ENCODE assay signal across 15 mouse cellular contexts in genomic region chr14:121100829-121101228, GRCm38 (mm10).
DNase-seq lines count a peak whose midpoint lies in the region; ATAC-seq and TF ChIP-seq lines count a peak whose summit lies in the region.
"Had no signal": no experiment of that assay in that cellular context is flagged by ENCODE, and none has a peak within 500 bp of the region (broad histone marks: within the 10 kb centered on the region; RNA-seq: fewer than 3 reads in every experiment).

No protein-coding gene starts in this region.

- DNase-seq in heart, adult 9 months (ENCODE audit: low spot score in 2 of 2): no peak
- DNase-seq in kidney, postnatal 0 days (ENCODE audit: low spot score): no peak
- no peak for DNase-seq in kidney, postnatal 14 days
- no peak for DNase-seq in spleen, postnatal 4 days (ENCODE audit: low spot score in 2 of 2)
- DNase-seq: cerebellum, adult 9-11 months; midbrain, embryonic 14.5 days; thymus, postnatal 4 days had no signal

- WGBS in heart, embryonic 15.5 days: 13% methylated on average over 2 of the region's 2 CpGs
- WGBS in kidney, postnatal 0 days: 11% methylated on average over 2 of the region's 2 CpGs
- WGBS in embryonic facial prominence, embryonic 12.5 days: 25% methylated on average over 2 of the region's 2 CpGs
- WGBS in intestine, embryonic 16.5 days: 19% methylated on average over 2 of the region's 2 CpGs

- no peak for TF ChIP-seq CTCF in kidney, postnatal 0 days (IDR thresholded peaks at IDR 0.05; ENCODE audit: low read depth)

- H3K4me1 ChIP-seq in heart, embryonic 15.5 days (replicated peaks): peaks cover 63% of the 10 kb centered on the region
- peaks cover 56% of the 10 kb centered on the region for H3K4me1 ChIP-seq in kidney, postnatal 0 days (replicated peaks; ENCODE audit: insufficient read depth, low read length)
- peaks cover 68% of the 10 kb centered on the region for H3K4me1 ChIP-seq in embryonic facial prominence, embryonic 12.5 days
- H3K4me1 ChIP-seq in intestine, embryonic 16.5 days (ENCODE audit: control insufficient read depth, insufficient read depth, low read length): peaks cover 43% of the 10 kb centered on the region

- H3K36me3 ChIP-seq in heart, embryonic 15.5 days: no peaks in the 10 kb centered on the region
- H3K36me3 ChIP-seq in kidney, postnatal 0 days (ENCODE audit: insufficient read depth, low read length): no peaks in the 10 kb centered on the region
- peaks cover 6% of the 10 kb centered on the region for H3K36me3 ChIP-seq in embryonic facial prominence, embryonic 12.5 days
- no peaks in the 10 kb centered on the region for H3K36me3 ChIP-seq in intestine, embryonic 16.5 days (ENCODE audit: control insufficient read depth, insufficient read depth, low read length)
- H3K36me3 ChIP-seq: G1E had no signal

- H3K4me2 ChIP-seq in heart, embryonic 15.5 days: no peak overlapping the region
- no peak overlapping the region for H3K4me2 ChIP-seq in kidney, postnatal 0 days (ENCODE audit: low read length)
- no peak overlapping the region for H3K4me2 ChIP-seq in embryonic facial prominence, embryonic 12.5 days (replicated peaks)
- H3K4me2 ChIP-seq in intestine, embryonic 16.5 days (ENCODE audit: low read depth, low read length): no peak overlapping the region
- H3K4me2 ChIP-seq: hindbrain, embryonic 13.5 days had no signal

- H3K4me3 ChIP-seq in heart, embryonic 15.5 days: no peak overlapping the region
- H3K4me3 ChIP-seq in kidney, postnatal 0 days (replicated peaks; ENCODE audit: low read depth, low read length): no peak overlapping the region
- no peak overlapping the region for H3K4me3 ChIP-seq in embryonic facial prominence, embryonic 12.5 days
- H3K4me3 ChIP-seq in intestine, embryonic 16.5 days (ENCODE audit: low read length): no peak overlapping the region
- H3K4me3 ChIP-seq: hindbrain, embryonic 13.5 days; layer of hippocampus, adult 2 months had no signal

- H3K9ac ChIP-seq in heart, embryonic 15.5 days: no peak overlapping the region
- no peak overlapping the region for H3K9ac ChIP-seq in kidney, postnatal 0 days (ENCODE audit: low read depth, low read length)
- no peak overlapping the region for H3K9ac ChIP-seq in embryonic facial prominence, embryonic 12.5 days
- no peak overlapping the region for H3K9ac ChIP-seq in intestine, embryonic 16.5 days (ENCODE audit: low read depth, low read length)
- H3K9ac ChIP-seq: hindbrain, embryonic 13.5 days; liver, embryonic 14.5 days had no signal

- no peaks in the 10 kb centered on the region for H3K27me3 ChIP-seq in heart, embryonic 15.5 days
- no peaks in the 10 kb centered on the region for H3K27me3 ChIP-seq in kidney, postnatal 0 days (ENCODE audit: insufficient read depth, low read length)
- no peaks in the 10 kb centered on the region for H3K27me3 ChIP-seq in embryonic facial prominence, embryonic 12.5 days
- H3K27me3 ChIP-seq in intestine, embryonic 16.5 days (replicated peaks; ENCODE audit: control insufficient read depth, insufficient read depth, low read length): no peaks in the 10 kb centered on the region
- H3K27me3 ChIP-seq: hindbrain, embryonic 13.5 days had no signal

- peak overlapping the region; percentile 68 for H3K27ac ChIP-seq in heart, embryonic 15.5 days
- H3K27ac ChIP-seq in kidney, postnatal 0 days: peak overlapping the region; percentile 68
- 0 out of 2 replicates have a peak overlapping the region, but pooled peaks have one; percentile 30 for H3K27ac ChIP-seq in embryonic facial prominence, embryonic 12.5 days
- peak overlapping the region; percentile 34; the same call in 1 of the 2 replicates for H3K27ac ChIP-seq in intestine, embryonic 16.5 days (ENCODE audit: low read length)
- H3K27ac ChIP-seq: hindbrain, embryonic 13.5 days; layer of hippocampus, adult 2 months; liver, embryonic 14.5 days had no signal

- peak; percentile 23; the same call in 1 of the 2 replicates for ATAC-seq in heart, embryonic 15.5 days (replicated peaks; ENCODE audit: insufficient number of reproducible peaks, insufficient read depth, low FRiP score, low read depth)
- no peak for ATAC-seq in kidney, postnatal 0 days (replicated peaks; ENCODE audit: low FRiP score, low read depth)
- no peak for ATAC-seq in embryonic facial prominence, embryonic 12.5 days (ENCODE audit: insufficient number of reproducible peaks, insufficient read depth, low FRiP score, low TSS enrichment)
- ATAC-seq in intestine, embryonic 16.5 days: peak; percentile 27; the same call in 1 of the 2 replicates
- ATAC-seq: forebrain, embryonic 14.5 days had no signal

- H3K9me3 ChIP-seq in heart, embryonic 15.5 days (replicated peaks): no peaks in the 10 kb centered on the region
- no peaks in the 10 kb centered on the region for H3K9me3 ChIP-seq in kidney, postnatal 0 days (replicated peaks; ENCODE audit: low read length)
- H3K9me3 ChIP-seq in embryonic facial prominence, embryonic 12.5 days: no peaks in the 10 kb centered on the region
- no peaks in the 10 kb centered on the region for H3K9me3 ChIP-seq in intestine, embryonic 16.5 days (ENCODE audit: control insufficient read depth, low read length)
- H3K9me3 ChIP-seq: hindbrain, embryonic 13.5 days had no signal

Comparison
In these comparisons a context has a peak if more than half of its experiments do, and no peak if none do; other contexts are left out.
1. ATAC-seq: peak in heart, embryonic 15.5 days (single experiment) and intestine, embryonic 16.5 days (single experiment); none in kidney, postnatal 0 days (single experiment) and embryonic facial prominence, embryonic 12.5 days (single experiment).
2. Peak in every context shown above with its lines, with median percentiles within 50 percentile points of each other: H3K27ac ChIP-seq.